Mouse (Mus musculus): ENCODE data around the gene Irgc1. TPM values are rescaled to one million over a fixed set of nuclear protein-coding genes. Genes with fewer than 3 reads are reported as not detected.
A peak's percentile ranks its signal among the peaks of the same experiment; 100 is the strongest.
"Not testable (repeated sequence)": the region's sequence is repeated elsewhere in the genome, so short reads cannot be mapped to it uniquely, and the experiment has no call there.

Gene Irgc1
- polyA plus RNA-seq, 1 experiment from 2014 or later: not detected

- no peak overlapping the region for H3K27ac ChIP-seq (replicated peaks)
- 94% methylated on average over 9 of the region's 9 CpGs for WGBS
- peaks cover 10% of the 10 kb centered on the region for H3K9me3 ChIP-seq (replicated peaks)
- no peaks in the 10 kb centered on the region for H3K27me3 ChIP-seq (ENCODE audit: low read depth, poor library complexity, severe bottlenecking)
- peaks cover 66% of the 10 kb centered on the region for H3K36me3 ChIP-seq
- no peak overlapping the region for H3K4me3 ChIP-seq
- peaks cover 20% of the 10 kb centered on the region for H3K4me1 ChIP-seq
- DNase-seq (ENCODE audit: low spot score): no peak
These were observed 49.2 kb downstream of the Irgc1 start for GRCm38 (mm10) chr7:24402851-24403250.

DNA sequence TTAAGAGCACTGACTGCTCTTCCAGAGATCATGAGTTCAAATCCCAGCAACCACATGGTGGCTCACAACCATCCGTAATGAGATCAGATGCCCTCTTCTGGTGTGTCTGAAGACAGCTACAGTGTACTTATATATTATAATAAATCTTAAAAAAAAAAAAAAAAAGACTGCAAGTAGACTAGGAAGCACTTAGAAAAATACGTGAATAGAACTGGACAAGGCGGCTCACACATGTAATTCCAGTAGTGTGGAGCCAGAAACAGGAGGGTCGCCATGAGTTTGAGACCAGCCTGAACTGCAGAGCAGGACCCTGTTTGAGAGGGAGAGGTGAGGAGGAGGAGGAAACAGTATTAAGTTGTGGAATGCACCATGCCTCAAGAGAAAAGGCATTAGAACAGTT, 51.6 kb downstream of the Irgc1 start:
- not testable (repeated sequence) for H3K27me3 ChIP-seq (ENCODE audit: low read depth, poor library complexity, severe bottlenecking); DNase-seq (ENCODE audit: low spot score); H3K27ac ChIP-seq (replicated peaks); H3K9me3 ChIP-seq (replicated peaks)
- H3K36me3 ChIP-seq: peaks cover 46% of the 10 kb centered on the region
- peaks cover 20% of the 10 kb centered on the region for H3K4me1 ChIP-seq
- peak overlapping the region; percentile 66 for H3K4me3 ChIP-seq
- 91% methylated on average over 4 of the region's 4 CpGs for WGBS

- 24% methylated on average over 3 of the region's 3 CpGs for WGBS
- Histone ChIP-seq H3K27me3 (ENCODE audit: low read depth, poor library complexity, severe bottlenecking) (no peaks in the 10 kb centered on the region), H3K27ac (replicated peaks) (peak overlapping the region; percentile 93), H3K9me3 (replicated peaks) (peaks cover 10% of the 10 kb centered on the region), H3K4me3 (peak overlapping the region; percentile 66), H3K36me3 (peaks cover 42% of the 10 kb centered on the region), H3K4me1 (peaks cover 20% of the 10 kb centered on the region)
- DNase-seq (ENCODE audit: low spot score): no peak
These were observed 52.0 kb downstream of the Irgc1 start for GRCm38 (mm10) chr7:24400082-24400452.

DNA sequence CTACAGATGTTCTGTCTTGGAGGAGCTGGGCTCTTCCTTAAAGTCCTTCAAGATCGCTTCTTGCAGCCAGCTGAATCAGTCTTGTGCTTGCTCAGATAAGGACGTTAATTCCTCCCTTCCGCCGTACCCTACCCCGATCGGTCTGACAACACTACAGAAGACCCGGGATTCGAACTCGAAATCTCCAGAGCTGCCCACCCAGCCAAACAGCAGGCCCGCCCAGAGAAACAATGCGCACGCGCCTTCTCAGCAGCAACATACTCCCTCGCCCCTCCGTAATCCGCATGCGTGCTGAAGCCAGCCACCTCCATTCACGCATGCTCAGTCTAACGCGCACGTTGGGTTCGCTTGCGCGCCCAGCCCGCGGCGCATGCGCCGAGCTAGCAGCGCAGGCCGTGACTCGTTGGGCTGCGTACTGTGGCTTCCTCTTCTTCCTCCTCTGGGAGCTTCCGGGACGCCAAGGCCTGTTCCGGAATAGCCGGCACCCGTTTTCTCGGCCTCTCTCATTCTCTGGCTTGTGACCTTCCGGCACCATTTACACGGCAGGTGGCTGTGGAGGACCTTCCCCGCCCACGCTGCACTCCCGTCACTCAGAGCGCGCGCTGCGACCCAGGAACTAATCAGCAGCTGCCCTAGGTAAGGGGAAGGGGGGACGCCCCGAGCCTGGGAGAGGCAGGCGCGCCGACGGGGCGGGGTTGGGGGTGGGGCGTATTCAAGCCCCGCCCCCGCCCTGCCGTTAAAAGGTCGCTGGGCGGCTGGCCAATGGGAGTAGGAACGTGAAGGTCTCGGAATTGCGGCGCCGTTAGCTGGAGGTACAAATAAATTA, 52.6 kb downstream of the Irgc1 start, which contains the start of gene Smg9:
Gene Smg9 (plus strand): TSS at position 364 of the 826 bp plus-strand sequence.
- Histone ChIP-seq H3K9me3 (replicated peaks) (peaks cover 10% of the 10 kb centered on the region), H3K27ac (replicated peaks) (peak within 1 kb of the TSS; percentile 93), H3K4me3 (peak within 1 kb of the TSS; percentile 66), H3K27me3 (ENCODE audit: low read depth, poor library complexity, severe bottlenecking) (no peaks in the 10 kb centered on the region), H3K36me3 (peaks cover 36% of the 10 kb centered on the region), H3K4me1 (peaks cover 20% of the 10 kb centered on the region)
- WGBS: 2% methylated on average over 66 of the region's 66 CpGs
- DNase-seq (ENCODE audit: low spot score): peak; percentile 99

- no peak for DNase-seq (ENCODE audit: low spot score)
- no peak overlapping the region for H3K27ac ChIP-seq (replicated peaks)
- H3K36me3 ChIP-seq: peaks cover 26% of the 10 kb centered on the region
- H3K4me3 ChIP-seq: peak overlapping the region; percentile 66; the same call in 1 of the 2 replicates
- H3K4me1 ChIP-seq: peaks cover 20% of the 10 kb centered on the region
- H3K27me3 ChIP-seq (ENCODE audit: low read depth, poor library complexity, severe bottlenecking): no peaks in the 10 kb centered on the region
- WGBS: 93% methylated on average over 8 of the region's 8 CpGs
- peaks cover 10% of the 10 kb centered on the region for H3K9me3 ChIP-seq (replicated peaks)
These were observed 53.7 kb downstream of the Irgc1 start for GRCm38 (mm10) chr7:24398364-24398913.

DNA sequence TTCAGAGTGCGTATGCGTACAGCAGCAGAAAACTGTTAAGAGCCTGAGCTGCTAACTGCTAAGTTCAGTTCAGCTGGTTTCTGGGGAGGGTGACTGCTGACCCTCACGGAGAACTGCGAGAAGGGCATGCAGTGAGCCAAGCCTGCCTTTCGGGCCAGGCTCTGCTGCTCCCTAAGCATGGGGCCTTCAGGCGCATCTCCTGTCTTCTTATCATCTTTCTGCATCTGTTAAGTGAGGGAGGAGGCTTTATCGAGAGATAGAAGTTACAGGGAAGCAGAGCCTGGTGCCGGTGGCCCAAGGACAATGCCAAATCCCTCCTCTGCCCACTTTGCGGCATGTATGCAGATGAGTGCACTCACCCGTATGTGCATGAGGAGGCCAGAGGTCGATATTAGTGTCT, 55.3 kb downstream of the Irgc1 start:
- no peaks in the 10 kb centered on the region for H3K27me3 ChIP-seq (ENCODE audit: low read depth, poor library complexity, severe bottlenecking)
- H3K4me1 ChIP-seq: peaks cover 20% of the 10 kb centered on the region
- 83% methylated on average over 11 of the region's 11 CpGs for WGBS
- no peaks in the 10 kb centered on the region for H3K9me3 ChIP-seq (replicated peaks)
- no peak overlapping the region for H3K27ac ChIP-seq (replicated peaks)
- DNase-seq (ENCODE audit: low spot score): no peak
- peaks cover 10% of the 10 kb centered on the region for H3K36me3 ChIP-seq
- no peak overlapping the region for H3K4me3 ChIP-seq

GRCm38 (mm10) chr7:24394475-24395161, 57.5 kb downstream of the Irgc1 start:
- 88% methylated on average over 15 of the region's 15 CpGs for WGBS
- DNase-seq (ENCODE audit: low spot score): no peak

GRCm38 (mm10) chr7:24394054-24394453, 58.0 kb downstream of the Irgc1 start:
- Histone ChIP-seq H3K36me3 (no peaks in the 10 kb centered on the region), H3K9me3 (replicated peaks) (no peaks in the 10 kb centered on the region), H3K27ac (replicated peaks) (no peak overlapping the region), H3K27me3 (ENCODE audit: low read depth, poor library complexity, severe bottlenecking) (no peaks in the 10 kb centered on the region), H3K4me1 (peaks cover 2% of the 10 kb centered on the region; the same call in 1 of the 2 replicates), H3K4me3 (no peak overlapping the region)
- no peak for DNase-seq (ENCODE audit: low spot score)
- 82% methylated on average over 3 of the region's 3 CpGs for WGBS

More at GRCm38 (mm10) chr7:24394475-24395161, 57.5 kb downstream of the Irgc1 start:
- Histone ChIP-seq H3K4me3 (no peak overlapping the region), H3K9me3 (replicated peaks) (no peaks in the 10 kb centered on the region), H3K27ac (replicated peaks) (no peak overlapping the region), H3K27me3 (ENCODE audit: low read depth, poor library complexity, severe bottlenecking) (no peaks in the 10 kb centered on the region), H3K36me3 (no peaks in the 10 kb centered on the region), H3K4me1 (peaks cover 3% of the 10 kb centered on the region; the same call in 1 of the 2 replicates)

GRCm38 (mm10) chr7:24391687-24392086, 60.4 kb downstream of the Irgc1 start:
- no peak overlapping the region for H3K4me3 ChIP-seq
- H3K27ac ChIP-seq (replicated peaks): no peak overlapping the region
- H3K4me1 ChIP-seq: no peaks in the 10 kb centered on the region
- H3K27me3 ChIP-seq (ENCODE audit: low read depth, poor library complexity, severe bottlenecking): no peaks in the 10 kb centered on the region
- 84% methylated on average over 2 of the region's 2 CpGs for WGBS
- DNase-seq (ENCODE audit: low spot score): no peak
- no peaks in the 10 kb centered on the region for H3K36me3 ChIP-seq
- H3K9me3 ChIP-seq (replicated peaks): no peaks in the 10 kb centered on the region

GRCm38 (mm10) chr7:24391077-24391476, 61.0 kb downstream of the Irgc1 start:
- Histone ChIP-seq H3K4me1 (no peaks in the 10 kb centered on the region), H3K9me3 (replicated peaks) (no peaks in the 10 kb centered on the region), H3K36me3 (no peaks in the 10 kb centered on the region), H3K27ac (replicated peaks) (no peak overlapping the region), H3K4me3 (no peak overlapping the region), H3K27me3 (ENCODE audit: low read depth, poor library complexity, severe bottlenecking) (no peaks in the 10 kb centered on the region)
- whole genome bisulfite sequencing: 61% methylated on average over 5 of the region's 5 CpGs
- no peak for DNase-seq (ENCODE audit: low spot score)

DNA sequence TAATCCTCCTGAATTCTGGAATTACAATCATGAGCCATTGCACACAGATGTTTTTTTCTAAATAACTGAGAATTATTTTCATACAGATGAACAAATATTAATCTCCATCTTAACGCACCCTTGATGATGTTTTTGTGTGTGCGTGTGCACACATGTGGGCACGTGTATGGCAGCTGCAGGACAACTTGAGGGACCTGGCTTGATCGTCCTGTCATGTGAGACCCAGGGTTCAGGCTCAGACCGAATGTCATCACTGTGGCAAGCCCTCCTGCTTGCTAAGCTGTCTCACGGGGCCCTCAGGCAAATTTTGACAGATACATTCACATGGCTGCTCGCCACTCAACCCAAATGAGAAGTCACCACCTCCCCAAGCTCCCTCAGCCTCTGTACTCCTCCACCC, 61.6 kb downstream of the Irgc1 start:
- DNase-seq (ENCODE audit: low spot score): no peak
- WGBS: 75% methylated on average over 7 of the region's 7 CpGs
- Histone ChIP-seq H3K9me3 (replicated peaks) (no peaks in the 10 kb centered on the region), H3K36me3 (no peaks in the 10 kb centered on the region), H3K27me3 (ENCODE audit: low read depth, poor library complexity, severe bottlenecking) (no peaks in the 10 kb centered on the region), H3K4me1 (no peaks in the 10 kb centered on the region), H3K27ac (replicated peaks) (no peak overlapping the region), H3K4me3 (no peak overlapping the region)

DNA sequence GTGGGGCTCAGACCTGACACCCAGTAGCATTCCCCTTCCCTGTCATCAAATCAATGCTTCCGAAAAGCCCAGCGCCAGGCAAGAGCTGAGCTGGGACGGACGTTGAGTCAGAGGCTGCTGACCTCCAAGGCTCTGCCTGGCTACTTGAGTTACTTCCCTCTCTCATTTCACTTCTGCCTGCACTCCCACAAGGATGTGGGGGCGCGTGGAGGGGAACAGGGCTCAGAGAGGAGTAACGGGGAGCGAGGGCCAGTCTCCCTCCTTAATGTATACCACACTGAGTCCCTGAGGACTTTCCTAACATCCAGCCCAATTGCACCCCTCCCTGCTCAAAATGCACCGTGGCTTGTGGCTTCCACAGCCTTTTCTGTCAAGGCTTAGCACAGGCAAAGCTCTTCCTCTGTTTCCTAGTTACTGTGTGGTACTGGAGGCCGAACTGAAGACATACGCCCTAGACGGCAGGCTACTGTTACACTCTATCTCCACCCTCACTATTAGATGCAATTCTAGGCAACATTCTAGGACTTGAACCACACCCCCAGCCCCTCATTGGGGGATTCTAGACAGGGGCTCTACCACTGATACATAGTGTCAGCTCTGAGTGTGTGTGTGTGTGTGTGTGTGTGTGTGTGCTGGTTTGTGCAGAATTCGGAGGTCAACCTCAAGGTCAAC, 62.4 kb downstream of the Irgc1 start:
- Histone ChIP-seq H3K27ac (replicated peaks) (no peak overlapping the region), H3K36me3 (no peaks in the 10 kb centered on the region), H3K4me1 (peaks cover 4% of the 10 kb centered on the region), H3K4me3 (no peak overlapping the region), H3K27me3 (ENCODE audit: low read depth, poor library complexity, severe bottlenecking) (no peaks in the 10 kb centered on the region), H3K9me3 (replicated peaks) (no peaks in the 10 kb centered on the region)
- WGBS: 75% methylated on average over 13 of the region's 13 CpGs
- DNase-seq (ENCODE audit: low spot score): no peak
